Mouse (Mus musculus): ENCODE data around the gene Bcl2l13.

Bcl2l13 gene

DNA sequence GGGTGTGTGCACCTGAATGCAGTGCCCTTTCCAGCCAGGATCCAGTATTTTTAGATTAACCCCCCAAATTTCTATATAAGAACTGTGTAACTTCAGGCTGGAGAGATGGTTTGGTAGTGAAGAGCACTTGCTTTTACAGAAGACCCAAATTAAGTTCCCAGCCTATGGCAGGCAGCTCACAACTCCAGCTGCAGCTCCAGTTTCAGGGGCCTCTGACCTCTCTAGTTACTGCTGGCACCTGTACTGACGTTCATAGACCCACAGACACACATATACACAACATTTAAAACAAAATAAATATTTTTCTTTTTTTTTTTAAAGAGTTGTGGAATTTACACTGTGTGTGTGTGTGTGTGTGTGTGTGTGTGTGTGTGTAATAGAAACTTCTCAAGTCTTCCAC is 93.4 kb downstream of the Bcl2l13 start:
- no peak for DNase-seq (ENCODE audit: low read depth, low spot score)

DNA sequence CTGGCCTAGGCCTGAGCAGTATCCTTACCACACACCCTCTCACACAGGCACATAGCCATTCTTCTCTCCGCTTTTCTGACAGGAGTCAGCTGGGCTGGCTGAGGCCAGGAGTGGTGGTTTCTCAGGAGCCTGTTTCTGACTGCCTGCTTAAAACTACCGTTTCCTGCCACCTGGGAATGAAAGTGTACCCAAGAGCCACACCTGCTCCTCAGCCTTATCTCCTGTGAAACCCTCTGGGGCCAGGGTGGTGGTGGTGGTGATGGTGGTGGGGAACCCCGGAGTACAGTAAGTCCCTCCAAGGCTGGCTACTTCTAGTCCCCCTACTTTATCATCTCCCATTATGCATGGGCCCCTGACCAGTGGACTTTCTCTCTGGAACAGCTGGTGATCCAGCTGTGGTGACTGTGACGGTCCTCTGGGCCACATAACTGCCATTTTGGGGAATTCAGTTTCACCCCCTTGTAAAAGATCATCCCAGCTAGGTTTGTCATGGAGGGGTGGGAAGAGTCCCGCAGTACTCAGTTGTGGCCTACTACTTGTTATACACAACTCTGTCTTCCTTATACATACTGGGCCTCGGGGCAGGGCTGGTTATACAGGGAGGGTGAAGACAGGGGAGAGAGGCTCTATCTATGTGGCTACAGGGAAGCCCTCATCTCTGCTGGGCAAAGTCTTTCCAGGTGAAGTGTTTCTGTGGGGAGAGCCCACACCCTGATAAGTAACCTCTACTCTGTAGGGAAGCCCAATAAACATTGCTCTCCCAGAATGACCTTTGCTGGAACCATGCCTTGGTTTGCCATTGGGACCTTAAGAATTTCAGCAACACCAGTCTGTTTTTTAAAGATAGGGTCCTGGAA is 94.7 kb downstream of the Bcl2l13 start:
- no peak for DNase-seq (ENCODE audit: low read depth, low spot score)

DNA sequence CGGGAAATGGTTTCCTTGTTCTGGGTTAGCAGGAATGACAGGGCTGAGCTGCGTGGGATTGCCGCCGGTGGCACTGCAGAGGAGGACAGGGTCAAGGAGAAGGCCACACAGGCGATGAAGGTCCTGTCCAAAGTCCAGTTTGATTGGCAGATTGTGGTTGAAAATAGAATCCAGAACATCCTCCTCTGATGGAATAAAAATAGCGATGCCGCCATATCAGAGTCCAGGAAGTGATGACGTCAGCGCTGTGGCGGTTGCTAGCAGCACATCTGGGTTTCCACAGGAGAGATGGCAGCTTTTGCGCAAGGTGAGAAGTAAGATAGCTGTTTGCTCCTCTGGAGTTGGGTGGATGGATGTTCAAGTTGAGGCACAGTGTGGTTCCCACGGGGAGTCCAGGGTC is 96.6 kb downstream of the Bcl2l13 start:
- no peak for DNase-seq (ENCODE audit: low read depth, low spot score)

DNA sequence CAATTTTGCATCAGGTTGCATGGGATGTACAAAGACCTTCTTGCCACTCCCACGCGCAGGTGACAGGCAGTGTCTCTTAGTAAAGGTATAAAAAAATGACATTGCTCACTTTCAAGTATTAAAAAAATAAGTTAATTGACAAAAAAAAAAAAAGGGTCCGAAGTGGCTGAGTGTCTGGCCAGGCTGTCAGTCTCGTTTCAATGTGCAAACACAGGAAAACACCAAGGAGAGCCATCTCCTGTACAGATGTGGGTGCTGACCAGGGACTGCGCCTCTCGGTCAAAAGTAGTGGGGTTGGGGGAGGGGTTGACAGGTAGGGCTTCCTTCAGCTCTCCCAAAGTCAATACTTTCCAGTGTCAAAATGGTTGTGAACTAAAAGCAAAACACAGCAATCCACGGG is 97.7 kb downstream of the Bcl2l13 start:
- no peak for DNase-seq (ENCODE audit: low read depth, low spot score)

DNA sequence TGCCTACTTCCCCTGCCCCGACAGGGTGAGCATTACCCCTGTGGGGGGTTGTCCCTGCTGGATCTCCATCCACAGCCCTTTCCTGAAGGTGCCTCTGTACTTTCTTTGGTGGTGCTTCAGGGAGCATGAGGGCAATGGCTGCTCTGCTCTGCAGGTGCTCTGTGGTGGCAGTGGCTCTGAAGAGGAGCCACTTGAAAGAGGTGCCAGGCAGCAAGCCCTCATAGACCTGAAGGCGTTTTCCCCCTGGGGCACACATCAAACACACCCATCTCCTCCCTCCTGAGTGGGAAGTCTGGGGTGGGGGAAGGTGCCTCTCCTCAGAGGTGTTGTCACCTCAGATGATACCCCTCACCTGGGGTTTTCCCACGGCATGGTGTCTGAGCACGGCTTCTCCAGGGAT is 98.2 kb downstream of the Bcl2l13 start:
- no peak for DNase-seq (ENCODE audit: low read depth, low spot score)

DNA sequence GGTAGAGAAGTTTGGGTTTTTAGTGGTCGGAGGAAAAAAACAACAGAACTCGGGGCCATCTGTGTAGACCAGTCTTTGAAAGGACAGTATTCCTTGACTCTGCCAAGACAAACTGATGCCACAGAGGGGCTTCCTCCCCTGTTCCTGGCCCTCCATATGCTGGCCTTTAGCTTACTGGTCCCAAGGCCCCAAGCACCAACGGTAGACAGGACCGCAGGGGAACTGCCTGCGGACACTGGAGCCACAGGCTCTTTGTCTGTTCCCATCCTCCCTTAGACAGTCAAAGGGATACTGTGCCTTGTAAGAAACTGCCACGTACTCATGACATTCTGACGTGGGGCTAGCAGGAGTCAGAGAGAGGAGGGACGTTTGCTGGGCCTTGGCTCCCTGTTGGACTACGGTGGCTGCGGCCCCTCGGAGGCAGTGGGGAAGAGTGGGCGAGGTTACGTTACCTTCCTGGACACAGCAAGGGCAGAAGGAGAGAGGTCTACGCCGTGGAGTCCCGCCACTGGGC is 101.1 kb downstream of the Bcl2l13 start:
- no peak for DNase-seq (ENCODE audit: low read depth, low spot score)

DNA sequence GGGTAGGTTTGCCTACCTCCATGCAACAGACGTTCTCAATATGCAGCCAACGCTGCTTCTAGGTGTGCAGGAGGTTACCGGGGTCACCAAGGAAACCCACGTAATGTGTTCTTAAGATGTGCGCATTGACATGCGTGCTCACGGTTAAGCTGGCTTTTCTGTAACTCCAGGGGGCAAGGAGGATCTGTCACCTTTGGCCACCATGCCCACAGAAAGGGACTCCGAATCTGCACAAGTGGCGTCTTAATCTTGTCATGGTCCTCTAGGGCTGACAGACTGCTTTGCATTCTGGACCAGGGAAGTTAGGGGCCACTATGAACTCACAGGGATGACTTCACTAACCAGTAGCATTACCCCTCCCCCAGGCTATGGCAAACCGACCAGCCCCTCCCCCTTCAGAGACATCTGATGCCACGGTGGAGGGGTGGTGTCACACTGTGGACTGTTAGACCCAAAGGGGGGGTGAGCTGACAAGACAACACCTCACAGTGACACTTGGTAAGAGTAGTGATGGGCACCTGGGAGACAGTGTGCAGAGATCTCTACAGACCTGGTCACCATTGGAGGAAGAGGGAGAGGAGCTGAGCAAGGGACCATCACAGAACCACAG is 102.1 kb downstream of the Bcl2l13 start:
- no peak for DNase-seq (ENCODE audit: low read depth, low spot score)

DNA sequence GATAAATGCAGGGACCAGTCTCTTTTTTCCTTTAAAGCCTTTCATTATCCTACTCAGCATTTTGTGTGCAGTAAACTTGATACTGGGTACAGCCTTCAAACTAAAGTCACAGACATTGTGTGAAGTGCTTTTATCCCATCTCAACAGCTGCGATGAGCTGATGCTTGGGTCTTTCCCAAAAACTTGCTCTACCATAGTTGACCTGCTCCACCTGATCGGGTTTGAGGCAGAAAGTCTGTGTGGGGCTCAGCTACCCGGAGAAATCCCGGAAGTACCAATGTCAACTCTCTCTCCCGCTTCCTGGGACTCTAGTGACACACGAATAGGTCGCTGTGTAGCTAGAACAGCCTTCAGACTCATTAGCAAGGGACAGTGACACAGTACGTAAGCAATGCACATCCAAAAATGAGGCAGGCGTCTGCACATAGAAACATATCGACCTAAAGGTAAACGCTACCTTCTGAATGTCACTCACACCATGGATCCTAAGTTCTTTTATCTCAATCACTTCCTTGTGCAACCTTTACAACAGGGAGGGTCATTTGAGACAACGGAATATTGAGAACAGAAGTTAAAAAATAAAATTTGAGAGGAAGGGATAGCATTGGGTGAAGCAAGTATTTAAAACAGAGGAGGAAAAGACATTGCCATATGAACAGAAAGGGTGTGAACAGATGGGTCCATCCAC is 102.9 kb downstream of the Bcl2l13 start:
- DNase-seq (ENCODE audit: low read depth, low spot score), result no peak

DNA sequence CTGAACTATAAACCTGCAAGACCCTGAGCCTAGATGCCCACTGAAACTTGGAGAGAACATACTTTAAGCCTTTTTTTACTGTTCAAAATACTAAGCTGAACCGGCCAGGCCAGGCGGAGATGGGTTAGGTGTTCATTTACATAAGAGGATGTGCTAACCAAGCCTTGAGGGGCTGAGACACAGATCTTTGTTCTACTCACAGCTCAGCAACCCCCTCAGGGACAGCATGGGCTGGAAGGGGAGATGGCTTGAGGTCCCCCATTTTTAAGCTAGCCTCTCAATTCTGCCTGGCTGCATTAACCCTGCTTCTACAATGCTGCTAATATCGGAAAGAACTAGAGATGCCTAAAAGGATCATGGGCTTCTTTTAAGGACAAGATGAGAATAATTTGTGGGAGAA is 103.8 kb downstream of the Bcl2l13 start:
- no peak for DNase-seq (ENCODE audit: low read depth, low spot score)

DNA sequence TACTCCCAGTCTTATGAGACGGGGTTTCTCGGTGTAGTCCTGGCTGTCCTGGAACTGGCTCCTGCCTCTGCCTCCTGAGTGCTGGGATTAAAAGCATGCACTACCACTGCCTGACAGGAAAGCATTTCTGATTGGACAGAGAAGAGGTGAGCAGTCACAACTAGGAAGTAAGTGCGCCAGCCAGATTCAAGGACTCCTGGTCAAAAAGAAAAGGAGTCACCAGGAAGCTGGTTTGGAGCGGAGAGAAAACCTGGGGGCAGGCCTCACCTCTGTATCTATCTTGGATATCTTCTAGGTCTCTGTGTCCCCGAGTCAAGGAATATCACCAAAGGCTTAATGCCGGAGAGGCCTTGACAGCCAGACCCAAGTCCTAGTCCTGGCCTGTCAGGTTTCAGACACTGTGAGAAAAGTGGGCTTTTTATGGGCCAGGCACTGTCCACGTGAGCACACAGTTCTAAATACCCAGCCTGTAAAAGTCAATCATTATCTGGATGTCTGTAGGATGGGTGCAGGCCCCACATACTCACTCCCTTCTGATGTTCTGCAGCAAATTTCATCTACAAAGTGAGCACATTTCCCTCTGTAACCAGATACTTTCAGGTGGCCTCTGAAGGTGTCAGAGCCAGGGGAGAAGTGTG is 104.6 kb downstream of the Bcl2l13 start:
- no peak for DNase-seq (ENCODE audit: low read depth, low spot score)

DNA sequence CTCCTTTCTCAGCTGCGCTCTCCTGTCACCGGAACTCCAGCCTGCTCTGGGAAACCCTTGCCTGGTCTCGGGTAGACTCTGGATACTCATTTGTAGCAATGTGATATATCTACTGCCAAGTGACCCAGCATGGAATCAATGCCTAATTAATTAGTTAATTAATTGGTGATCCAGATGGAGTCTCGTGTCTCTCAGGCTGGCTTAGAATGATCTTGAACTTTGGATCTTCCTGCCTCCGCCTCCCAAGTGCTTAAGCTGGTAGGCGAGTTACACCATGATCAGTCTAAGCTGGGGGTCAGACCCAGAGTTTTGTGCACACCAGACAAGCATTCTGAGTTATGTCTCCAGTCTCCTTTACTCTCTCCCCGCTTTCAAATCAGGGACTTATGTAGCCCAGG is 105.1 kb downstream of the Bcl2l13 start:
- no peak for DNase-seq (ENCODE audit: low read depth, low spot score)

DNA sequence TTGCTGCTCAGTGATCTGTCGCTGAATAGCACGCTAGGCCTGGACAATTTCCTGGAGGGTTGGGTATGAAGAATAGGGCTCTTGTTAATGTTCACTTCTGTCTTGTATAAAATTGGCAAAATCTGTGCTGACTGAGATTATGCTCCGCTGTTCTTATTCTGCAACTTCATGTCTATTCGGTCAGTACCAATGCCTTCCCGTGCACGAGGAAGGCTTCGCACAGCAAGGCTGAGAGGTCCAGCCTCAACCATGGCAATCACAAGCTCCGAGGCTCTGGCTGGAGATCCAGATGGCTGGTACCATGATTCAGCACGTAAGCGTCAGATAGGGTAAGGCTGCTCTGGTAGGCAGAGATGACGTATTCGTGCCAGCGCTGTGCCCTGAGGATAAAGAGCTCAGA is 105.6 kb downstream of the Bcl2l13 start:
- DNase-seq (ENCODE audit: low read depth, low spot score), result no peak

Data from skeletal muscle tissue, adult 2 months (tissue).